Mouse (Mus musculus): ENCODE measurements around the gene Gm4553. TPM values are rescaled to one million over a fixed set of nuclear protein-coding genes. Genes with fewer than 3 reads are reported as not detected.

Gm4553 gene
- polyA plus RNA-seq (2017; shearing (Covaris generic)) = not detected

GRCm38 (mm10) chr7:142165639-142166038, at the start of gene Gm4553:
Gene Gm4553 (minus strand): TSS chr7:142165739.

GRCm38 (mm10) chr7:142211559-142211958, 46.0 kb upstream of the Gm4553 start, which contains the start of gene Gm7579:
Gene Gm7579 (plus strand): TSS chr7:142211859.

GRCm38 (mm10) chr7:142201064-142201463, 35.5 kb upstream of the Gm4553 start, which contains the start of gene Krtap5-3:
Gene Krtap5-3 (plus strand): TSS chr7:142201364.

GRCm38 (mm10) chr7:142190289-142190688, 24.8 kb upstream of the Gm4553 start, which contains the start of gene Gm10153:
Gene Gm10153 (minus strand): TSS chr7:142190389.

GRCm38 (mm10) chr7:142175905-142176304, 10.4 kb upstream of the Gm4553 start, which contains the start of gene Krtap5-2:
Gene Krtap5-2 (minus strand): TSS chr7:142176005.

GRCm38 (mm10) chr7:142157013-142157412, 8.5 kb downstream of the Gm4553 start, which contains the start of gene Gm29735:
Gene Gm29735 (minus strand): TSS chr7:142157113.

GRCm38 (mm10) chr7:142144507-142144906, 21.0 kb downstream of the Gm4553 start, which contains the start of gene Gm45337:
Gene Gm45337 (minus strand): TSS chr7:142144607.

GRCm38 (mm10) chr7:142135934-142136333, 29.6 kb downstream of the Gm4553 start, which contains the start of gene Gm39115:
Gene Gm39115 (minus strand): TSS chr7:142136034.

GRCm38 (mm10) chr7:142120629-142121028, 44.9 kb downstream of the Gm4553 start, which contains the start of gene Gm45618:
Gene Gm45618 (minus strand): TSS chr7:142120729.

Other genes with a start within 250 kb of the Gm4553 start
- gene Tollip, start 247.2 kb downstream of the Gm4553 start, polyA plus RNA-seq (2017; shearing (Covaris generic)) = 79.1 TPM
- 0.39 TPM for gene Brsk2, start 216.0 kb downstream of the Gm4553 start, polyA plus RNA-seq (2017; shearing (Covaris generic))
- gene Mob2, start 104.7 kb downstream of the Gm4553 start, polyA plus RNA-seq (2017; shearing (Covaris generic)) = 132 TPM
- 32.7 TPM for gene Dusp8, start 69.9 kb downstream of the Gm4553 start, polyA plus RNA-seq (2017; shearing (Covaris generic))
- gene Gm45618, start 45.0 kb downstream of the Gm4553 start, polyA plus RNA-seq (2017; shearing (Covaris generic)) = 1.2 TPM
- gene Gm39115, start 29.7 kb downstream of the Gm4553 start, polyA plus RNA-seq (2017; shearing (Covaris generic)) = not detected
- not detected for gene Gm45337, start 21.1 kb downstream of the Gm4553 start, polyA plus RNA-seq (2017; shearing (Covaris generic))
- not detected for gene Gm29735, start 8.6 kb downstream of the Gm4553 start, polyA plus RNA-seq (2017; shearing (Covaris generic))
- gene Krtap5-2, start 10.3 kb upstream of the Gm4553 start, polyA plus RNA-seq (2017; shearing (Covaris generic)) = not detected
- gene Gm10153, start 24.6 kb upstream of the Gm4553 start, polyA plus RNA-seq (2017; shearing (Covaris generic)) = not detected
- not detected for gene Krtap5-3, start 35.6 kb upstream of the Gm4553 start, polyA plus RNA-seq (2017; shearing (Covaris generic))
- not detected for gene Gm7579, start 46.1 kb upstream of the Gm4553 start, polyA plus RNA-seq (2017; shearing (Covaris generic))
- not detected for gene Krtap5-5, start 64.2 kb upstream of the Gm4553 start, polyA plus RNA-seq (2017; shearing (Covaris generic))
- gene Gm40460, start 75.3 kb upstream of the Gm4553 start, polyA plus RNA-seq (2017; shearing (Covaris generic)) = not detected
- gene Gm2431, start 92.6 kb upstream of the Gm4553 start, polyA plus RNA-seq (2017; shearing (Covaris generic)) = not detected
- not detected for gene Gm4559, start 108.6 kb upstream of the Gm4553 start, polyA plus RNA-seq (2017; shearing (Covaris generic))
- not detected for gene Krtap5-1, start 131.4 kb upstream of the Gm4553 start, polyA plus RNA-seq (2017; shearing (Covaris generic))
- gene Krtap5-4, start 137.8 kb upstream of the Gm4553 start, polyA plus RNA-seq (2017; shearing (Covaris generic)) = not detected
- gene Ifitm10, start 208.0 kb upstream of the Gm4553 start, polyA plus RNA-seq (2017; shearing (Covaris generic)) = 44.4 TPM
- 28.2 TPM for gene Gm49369, start 216.9 kb upstream of the Gm4553 start, polyA plus RNA-seq (2017; shearing (Covaris generic))
- 419 TPM for gene Ctsd, start 222.3 kb upstream of the Gm4553 start, polyA plus RNA-seq (2017; shearing (Covaris generic))